Mouse (Mus musculus): Measurements from ENCODE around the gene Mapk11. TPM values are rescaled to one million over a fixed set of nuclear protein-coding genes. Genes with fewer than 3 reads are reported as not detected.

Mapk11 gene
- polyA plus RNA-seq, 1 experiment from 2014 or later, result 1.8 TPM

GRCm38 (mm10) chr15:89180571-89181229 lies 31.3 kb upstream of the Mapk11 start, which contains the start of gene Plxnb2:
Gene Plxnb2, minus strand, starts transcription at chr15:89180788.
- Histone ChIP-seq H3K4me1 (peaks cover 69% of the 10 kb centered on the region), H3K27ac (peak within 1 kb of the TSS; percentile 46)
- WGBS (ENCODE audit: insufficient replicate concordance), result 2% methylated on average over 62 of the region's 72 CpGs

GRCm38 (mm10) chr15:89180081-89180541 lies 30.7 kb upstream of the Mapk11 start:
- Histone ChIP-seq H3K9me3 (replicated peaks) (no peaks in the 10 kb centered on the region), H3K27me3 (replicated peaks) (peaks cover 61% of the 10 kb centered on the region), H3K4me1 (peaks cover 74% of the 10 kb centered on the region), H3K4me3 (peak overlapping the region; percentile 64), H3K36me3 (no peaks in the 10 kb centered on the region), H3K4me2 (peak overlapping the region; percentile 77), H3K9ac (peak overlapping the region; percentile 63), H3K27ac (peak overlapping the region; percentile 46)
- WGBS (ENCODE audit: insufficient replicate concordance), result 7% methylated on average over 26 of the region's 26 CpGs
- no peak for ATAC-seq

More at GRCm38 (mm10) chr15:89180571-89181229, 31.3 kb upstream of the Mapk11 start, which contains the start of gene Plxnb2:
- peak within 1 kb of the TSS; percentile 64 for H3K4me3 ChIP-seq
- peak within 1 kb of the TSS; percentile 63 for H3K9ac ChIP-seq
- H3K27me3 ChIP-seq (replicated peaks), result peaks cover 55% of the 10 kb centered on the region
- ATAC-seq, result peak; percentile 58
- peaks cover 4% of the 10 kb centered on the region; the same call in 1 of the 2 replicates for H3K36me3 ChIP-seq
- H3K4me2 ChIP-seq, result peak within 1 kb of the TSS; percentile 77
- no peaks in the 10 kb centered on the region for H3K9me3 ChIP-seq (replicated peaks)

- peak overlapping the region; percentile 64 for H3K4me3 ChIP-seq
- H3K9ac ChIP-seq, result peak overlapping the region; percentile 63
- H3K36me3 ChIP-seq, result no peaks in the 10 kb centered on the region
- WGBS (ENCODE audit: insufficient replicate concordance), result 24% methylated on average over 6 of the region's 6 CpGs
- peaks cover 79% of the 10 kb centered on the region for H3K4me1 ChIP-seq
- no peaks in the 10 kb centered on the region for H3K9me3 ChIP-seq (replicated peaks)
- ATAC-seq, result no peak
- H3K27ac ChIP-seq, result peak overlapping the region; percentile 46; the same call in 1 of the 2 replicates
- peaks cover 66% of the 10 kb centered on the region for H3K27me3 ChIP-seq (replicated peaks)
- H3K4me2 ChIP-seq, result peak overlapping the region; percentile 77
Observed at GRCm38 (mm10) chr15:89179630-89179964, 30.2 kb upstream of the Mapk11 start.

- Histone ChIP-seq H3K27me3 (replicated peaks) (peaks cover 72% of the 10 kb centered on the region), H3K4me3 (peak overlapping the region; percentile 64), H3K4me1 (peaks cover 84% of the 10 kb centered on the region), H3K27ac (peak overlapping the region; percentile 61), H3K9me3 (replicated peaks) (no peaks in the 10 kb centered on the region), H3K36me3 (no peaks in the 10 kb centered on the region), H3K9ac (peak overlapping the region; percentile 63), H3K4me2 (peak overlapping the region; percentile 77)
- 12% methylated on average over 16 of the region's 16 CpGs for WGBS (ENCODE audit: insufficient replicate concordance)
- peak; percentile 46 for ATAC-seq
Observed at GRCm38 (mm10) chr15:89178954-89179629, 29.7 kb upstream of the Mapk11 start.

- Histone ChIP-seq H3K9ac (peak overlapping the region; percentile 43; the same call in 1 of the 2 replicates), H3K27ac (peak overlapping the region; percentile 61), H3K4me2 (peak overlapping the region; percentile 77), H3K4me1 (peaks cover 91% of the 10 kb centered on the region), H3K9me3 (replicated peaks) (no peaks in the 10 kb centered on the region), H3K4me3 (peak overlapping the region; percentile 64), H3K27me3 (replicated peaks) (peaks cover 79% of the 10 kb centered on the region), H3K36me3 (no peaks in the 10 kb centered on the region)
- 51% methylated on average over 7 of the region's 7 CpGs for WGBS (ENCODE audit: insufficient replicate concordance)
- ATAC-seq, result no peak
Observed at GRCm38 (mm10) chr15:89178260-89178860, 28.9 kb upstream of the Mapk11 start.

- 29% methylated on average over 4 of the region's 4 CpGs for WGBS (ENCODE audit: insufficient replicate concordance)
- no peak overlapping the region for H3K4me3 ChIP-seq
- peak; percentile 36 for ATAC-seq
- H3K27ac ChIP-seq, result peak overlapping the region; percentile 61
- no peaks in the 10 kb centered on the region for H3K9me3 ChIP-seq (replicated peaks)
- peak overlapping the region; percentile 77 for H3K4me2 ChIP-seq
- peaks cover 84% of the 10 kb centered on the region for H3K27me3 ChIP-seq (replicated peaks)
- H3K4me1 ChIP-seq, result peaks cover 97% of the 10 kb centered on the region
- H3K9ac ChIP-seq, result no peak overlapping the region
- H3K36me3 ChIP-seq, result no peaks in the 10 kb centered on the region
Observed at GRCm38 (mm10) chr15:89177576-89178259, 28.3 kb upstream of the Mapk11 start.

GRCm38 (mm10) chr15:89177121-89177520 lies 27.7 kb upstream of the Mapk11 start:
- WGBS (ENCODE audit: insufficient replicate concordance), result 8% methylated on average over 5 of the region's 5 CpGs
- Histone ChIP-seq H3K27me3 (replicated peaks) (peaks cover 84% of the 10 kb centered on the region), H3K4me3 (no peak overlapping the region), H3K9me3 (replicated peaks) (no peaks in the 10 kb centered on the region), H3K9ac (peak overlapping the region; percentile 3; the same call in 1 of the 2 replicates), H3K4me2 (peak overlapping the region; percentile 77), H3K4me1 (peaks cover 97% of the 10 kb centered on the region), H3K27ac (peak overlapping the region; percentile 61), H3K36me3 (no peaks in the 10 kb centered on the region)
- peak; percentile 1; the same call in 1 of the 2 replicates for ATAC-seq

- no peaks in the 10 kb centered on the region for H3K36me3 ChIP-seq
- H3K4me3 ChIP-seq, result no peak overlapping the region
- H3K9ac ChIP-seq, result no peak overlapping the region
- no peak for ATAC-seq
- peaks cover 91% of the 10 kb centered on the region for H3K4me1 ChIP-seq
- WGBS (ENCODE audit: insufficient replicate concordance), result 71% methylated on average over 13 of the region's 13 CpGs
- H3K27me3 ChIP-seq (replicated peaks), result peaks cover 82% of the 10 kb centered on the region
- no peak overlapping the region for H3K27ac ChIP-seq
- no peaks in the 10 kb centered on the region for H3K9me3 ChIP-seq (replicated peaks)
- no peak overlapping the region for H3K4me2 ChIP-seq
Observed at GRCm38 (mm10) chr15:89175411-89176155, 26.2 kb upstream of the Mapk11 start.

- ATAC-seq, result no peak
- 0 out of 2 replicates have a peak overlapping the region, but pooled peaks have one; percentile 80 for H3K4me2 ChIP-seq
- no peaks in the 10 kb centered on the region for H3K36me3 ChIP-seq
- peaks cover 76% of the 10 kb centered on the region for H3K27me3 ChIP-seq (replicated peaks)
- peaks cover 91% of the 10 kb centered on the region for H3K4me1 ChIP-seq
- H3K4me3 ChIP-seq, result no peak overlapping the region
- WGBS (ENCODE audit: insufficient replicate concordance), result 50% methylated on average over 11 of the region's 11 CpGs
- no peaks in the 10 kb centered on the region for H3K9me3 ChIP-seq (replicated peaks)
- no peak overlapping the region for H3K27ac ChIP-seq
- H3K9ac ChIP-seq, result no peak overlapping the region
Observed at GRCm38 (mm10) chr15:89174889-89175339, 25.5 kb upstream of the Mapk11 start.

GRCm38 (mm10) chr15:89173906-89174214 lies 24.4 kb upstream of the Mapk11 start:
- peaks cover 92% of the 10 kb centered on the region for H3K4me1 ChIP-seq
- H3K36me3 ChIP-seq, result no peaks in the 10 kb centered on the region
- peak overlapping the region; percentile 56 for H3K9ac ChIP-seq
- H3K9me3 ChIP-seq (replicated peaks), result no peaks in the 10 kb centered on the region
- peak overlapping the region; percentile 58 for H3K4me3 ChIP-seq
- peak; percentile 44; the same call in 1 of the 2 replicates for ATAC-seq
- 0 out of 2 replicates have a peak overlapping the region, but pooled peaks have one; percentile 34 for H3K27ac ChIP-seq
- peaks cover 65% of the 10 kb centered on the region for H3K27me3 ChIP-seq (replicated peaks)
- 4% methylated on average over 15 of the region's 15 CpGs for WGBS (ENCODE audit: insufficient replicate concordance)
- H3K4me2 ChIP-seq, result peak overlapping the region; percentile 80

Measured in liver, embryonic 12.5 days (tissue).